Mouse (Mus musculus): ENCODE results near the gene Yrdc. TPM values are rescaled to one million over a fixed set of nuclear protein-coding genes. Genes with fewer than 3 reads are reported as not detected.

The Yrdc gene
- 33.4 and 55.0 TPM in 2 replicates for total RNA-seq (2017)

DNA sequence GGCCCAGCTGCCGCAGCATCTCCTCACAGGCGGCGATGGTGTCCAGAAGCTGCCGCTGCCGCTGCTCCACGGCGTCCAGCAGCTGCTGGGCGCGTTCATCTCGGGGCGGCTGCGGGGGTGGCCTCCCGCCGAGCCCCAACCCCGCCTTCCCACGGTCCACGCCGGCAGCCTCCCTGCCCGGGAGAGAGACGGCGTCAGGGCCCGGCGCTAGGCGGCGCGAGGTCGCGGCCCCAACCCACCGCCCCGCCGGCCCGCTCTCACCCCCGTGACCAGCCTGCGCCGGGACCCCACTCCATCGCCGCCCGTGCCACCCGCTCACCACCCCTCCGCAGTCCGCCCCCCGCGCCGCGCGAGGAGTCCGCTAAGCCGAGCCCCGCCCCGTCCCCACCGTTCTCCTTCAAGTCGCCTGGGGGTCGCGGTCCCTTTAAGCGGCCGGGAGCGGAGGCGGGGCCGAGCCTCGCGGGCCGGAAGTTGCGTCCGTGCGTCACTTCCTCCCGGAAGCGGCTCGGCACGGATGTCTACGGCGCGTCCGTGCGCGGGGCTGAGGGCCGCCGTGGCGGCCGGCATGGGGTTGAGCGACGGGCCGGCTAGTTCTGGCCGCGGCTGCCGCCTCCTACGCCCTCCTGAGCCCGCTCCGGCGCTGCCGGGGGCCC lies at the start of gene Yrdc:
Yrdc (plus strand) TSS at position 419 of the 653 bp plus-strand sequence.
- ATAC-seq (replicated peaks; ENCODE audit: low read depth, poor library complexity, severe bottlenecking), result peak; percentile 76

GRCm38 (mm10) chr4:124801552-124802308 lies 48.7 kb upstream of the Yrdc start, which contains the start of gene Mtf1:
TSS of gene Mtf1 (plus strand) at chr4:124802104.
- ATAC-seq (replicated peaks; ENCODE audit: low read depth, poor library complexity, severe bottlenecking), result peak; percentile 71

- peak; percentile 93 for ATAC-seq (replicated peaks; ENCODE audit: low read depth, poor library complexity, severe bottlenecking)
Observed at GRCm38 (mm10) chr4:124802309-124803260, 47.9 kb upstream of the Yrdc start.

- no peak for ATAC-seq (replicated peaks; ENCODE audit: low read depth, poor library complexity, severe bottlenecking)
Observed at GRCm38 (mm10) chr4:124803406-124803805, 47.1 kb upstream of the Yrdc start.

- ATAC-seq (replicated peaks; ENCODE audit: low read depth, poor library complexity, severe bottlenecking), result no peak
Observed at GRCm38 (mm10) chr4:124808511-124808910, 42.0 kb upstream of the Yrdc start.

- ATAC-seq (replicated peaks; ENCODE audit: low read depth, poor library complexity, severe bottlenecking), result peak; percentile 45; the same call in 1 of the 2 replicates
Observed at GRCm38 (mm10) chr4:124809136-124809883, 41.2 kb upstream of the Yrdc start.

GRCm38 (mm10) chr4:124810056-124810455 lies 40.4 kb upstream of the Yrdc start:
- ATAC-seq (replicated peaks; ENCODE audit: low read depth, poor library complexity, severe bottlenecking), result no peak

GRCm38 (mm10) chr4:124811347-124811975 lies 39.0 kb upstream of the Yrdc start:
- ATAC-seq (replicated peaks; ENCODE audit: low read depth, poor library complexity, severe bottlenecking), result no peak

DNA sequence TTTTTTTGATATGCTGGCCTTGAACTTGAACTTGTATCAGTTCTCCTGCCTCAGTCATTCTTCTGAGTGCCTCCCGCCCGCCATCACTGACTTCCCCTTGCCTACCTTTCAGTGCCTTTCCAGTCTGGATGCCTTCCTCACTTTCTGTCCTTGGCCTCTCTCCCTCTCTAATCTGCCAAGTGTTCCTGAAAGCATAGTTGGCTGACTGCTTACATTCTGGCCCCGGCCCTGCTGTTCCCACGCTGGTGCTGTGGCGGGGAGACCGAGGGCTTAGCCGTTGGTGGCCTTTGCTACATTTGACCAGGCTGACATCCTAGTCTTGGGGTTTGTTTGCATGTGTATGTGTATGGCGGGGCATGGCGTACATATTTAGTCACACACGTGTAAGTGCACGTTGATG lies 34.6 kb upstream of the Yrdc start:
- no peak for ATAC-seq (replicated peaks; ENCODE audit: low read depth, poor library complexity, severe bottlenecking)

DNA sequence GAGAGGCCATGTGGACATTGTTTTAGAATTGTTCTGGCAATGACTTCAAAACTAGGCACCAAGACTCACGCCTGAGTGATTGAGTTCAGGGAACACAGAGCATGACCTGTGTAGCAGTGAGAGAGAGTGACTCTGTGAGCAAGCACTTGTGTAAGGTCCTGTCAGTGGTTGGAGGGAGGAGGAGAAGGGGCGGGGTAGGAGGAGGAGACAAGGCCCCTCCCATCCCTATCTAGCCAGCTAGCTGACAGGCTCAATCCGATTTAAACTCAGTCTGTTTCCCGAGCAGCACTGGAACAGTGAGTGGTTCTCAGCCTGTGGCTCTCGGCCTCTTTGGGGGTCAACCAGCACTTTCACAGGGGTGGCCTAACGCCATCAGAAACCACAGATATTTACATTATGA lies 32.7 kb upstream of the Yrdc start:
- peak; percentile 98 for ATAC-seq (replicated peaks; ENCODE audit: low read depth, poor library complexity, severe bottlenecking)

DNA sequence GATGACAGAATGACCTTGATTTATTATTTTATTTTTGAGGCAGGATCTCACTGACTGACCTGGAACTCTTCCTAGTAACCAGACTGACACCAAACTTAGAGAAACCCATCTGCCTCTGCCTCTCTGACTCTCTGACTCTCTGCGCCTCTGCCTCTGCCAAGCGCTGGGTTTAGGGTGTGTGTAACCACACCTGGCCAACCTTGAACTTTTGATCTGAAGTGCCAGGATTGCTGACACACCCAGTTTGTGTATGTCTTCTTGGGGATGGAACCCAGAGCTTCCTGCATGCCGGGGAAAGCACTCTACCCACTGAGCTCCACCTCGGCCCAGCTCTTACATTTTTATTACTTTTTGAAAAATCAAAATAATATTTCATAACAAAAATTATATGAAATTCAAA lies 31.6 kb upstream of the Yrdc start:
- no peak for ATAC-seq (replicated peaks; ENCODE audit: low read depth, poor library complexity, severe bottlenecking)

DNA sequence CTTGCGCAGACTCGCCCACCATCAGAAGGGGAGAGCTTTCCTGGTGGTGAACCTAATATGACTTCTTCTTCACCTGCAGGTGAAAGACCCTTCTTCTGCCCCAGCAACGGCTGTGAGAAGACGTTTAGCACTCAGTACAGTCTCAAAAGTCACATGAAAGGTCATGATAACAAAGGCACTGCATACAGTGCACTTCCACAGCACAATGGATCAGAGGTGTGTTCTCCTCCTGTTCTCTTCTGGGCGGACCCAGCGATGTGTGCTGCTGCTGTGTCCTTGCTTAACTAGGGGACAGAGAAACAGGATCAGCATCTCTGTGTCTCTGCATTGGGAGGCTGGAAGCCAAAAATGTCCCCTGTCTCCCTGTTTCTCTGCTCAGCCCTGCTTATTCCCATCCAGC lies 25.5 kb upstream of the Yrdc start:
- no peak for ATAC-seq (replicated peaks; ENCODE audit: low read depth, poor library complexity, severe bottlenecking)

DNA sequence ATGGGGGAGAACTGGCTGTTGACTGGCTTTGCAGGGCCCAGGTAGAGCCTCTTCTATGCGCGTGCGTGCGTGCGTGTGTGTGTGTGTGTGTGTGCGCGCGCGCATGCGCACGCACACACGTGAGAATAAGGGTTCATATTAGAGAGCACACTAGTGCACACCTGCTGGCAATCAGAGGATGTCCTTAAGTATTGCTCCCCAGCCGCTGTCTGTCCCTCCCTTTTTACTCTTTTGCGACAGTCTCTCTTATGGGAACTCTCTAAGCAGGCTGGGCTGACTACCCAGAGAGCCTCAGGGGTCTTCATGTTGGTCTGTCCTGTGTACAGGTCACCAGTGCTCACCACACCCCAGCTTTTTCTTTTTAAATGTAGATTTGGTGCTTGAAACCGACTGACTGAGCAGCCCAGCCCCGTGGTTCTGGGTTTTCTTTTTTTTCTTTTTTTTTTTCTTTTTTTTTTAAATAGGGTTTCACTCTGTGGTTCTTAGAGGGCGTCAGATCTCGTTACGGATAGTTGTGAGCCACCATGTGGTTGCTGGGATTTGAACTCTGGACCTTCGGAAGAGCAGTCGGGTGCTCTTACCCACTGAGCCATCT lies 25.0 kb upstream of the Yrdc start:
- no peak for ATAC-seq (replicated peaks; ENCODE audit: low read depth, poor library complexity, severe bottlenecking)

DNA sequence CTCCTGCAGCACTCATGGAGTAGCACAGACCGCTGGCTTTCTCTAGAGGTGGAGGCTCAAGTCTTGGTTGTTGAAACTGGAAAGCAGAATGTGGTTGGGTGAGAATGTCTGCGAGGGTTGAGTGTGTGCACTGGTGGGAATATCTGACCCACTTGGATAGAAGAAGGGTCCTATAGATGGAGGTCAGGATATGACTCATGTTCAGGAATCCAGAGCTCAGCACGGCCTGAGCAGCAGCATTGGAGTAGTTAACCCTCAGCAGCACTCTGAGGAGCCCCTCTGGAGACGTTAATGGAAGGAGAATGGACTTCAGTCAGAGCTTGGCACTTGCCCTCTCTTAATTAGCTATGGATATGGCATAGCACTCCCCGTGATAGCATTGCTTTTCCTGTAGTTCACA lies 20.8 kb upstream of the Yrdc start:
- no peak for ATAC-seq (replicated peaks; ENCODE audit: low read depth, poor library complexity, severe bottlenecking)

GRCm38 (mm10) chr4:124832796-124833195 lies 17.7 kb upstream of the Yrdc start:
- no peak for ATAC-seq (replicated peaks; ENCODE audit: low read depth, poor library complexity, severe bottlenecking)

- ATAC-seq (replicated peaks; ENCODE audit: low read depth, poor library complexity, severe bottlenecking), result no peak
Observed at GRCm38 (mm10) chr4:124838035-124838700, 12.3 kb upstream of the Yrdc start.

DNA sequence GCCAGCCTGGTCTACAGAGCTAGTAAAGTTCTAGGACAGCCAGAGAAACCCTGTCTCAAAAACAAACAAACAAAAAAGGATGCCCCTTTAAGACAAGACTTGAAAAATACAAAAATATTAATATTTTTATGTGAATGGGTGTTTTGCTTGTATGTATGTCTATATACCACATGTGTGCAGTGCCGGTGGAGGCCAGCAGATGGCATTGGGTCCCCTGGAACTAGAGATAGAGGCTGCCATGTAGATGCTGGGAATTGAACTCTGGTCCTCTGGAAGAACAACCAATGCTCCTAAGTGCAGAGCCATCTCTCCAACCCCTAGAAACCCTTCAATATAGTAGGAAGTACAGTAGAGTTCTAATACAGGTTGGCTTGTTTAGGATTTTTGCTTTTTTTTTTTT lies 9.5 kb upstream of the Yrdc start:
- ATAC-seq (replicated peaks; ENCODE audit: low read depth, poor library complexity, severe bottlenecking), result no peak

GRCm38 (mm10) chr4:124843493-124843892 lies 7.0 kb upstream of the Yrdc start:
- ATAC-seq (replicated peaks; ENCODE audit: low read depth, poor library complexity, severe bottlenecking), result peak; percentile 81
